Mouse (Mus musculus) CH12.LX (cell line): ENCODE measurements at regions not wholly inside any gene's neighbourhood (a gene's known extent, or its start where the extent isn't known, plus 50 kb on each side); places are given as distances from the start of the nearest gene placed in this dataset.

ENCODE experiments used
- DNase-seq: peaks from one replicate; pipeline ENCODE4 v3.0.0-alpha.2; 2013; ENCODE audit errors: extremely low read depth
- H3K27ac ChIP-seq: 2 replicates; pipeline ENCODE4 v1.5.1; 2012; ENCODE audit warnings: low read depth, mild to moderate bottlenecking, control low read depth, moderate library complexity; ENCODE audit not compliant: insufficient read depth
- H3K27me3 ChIP-seq: replicated peaks from 2 replicates; pipeline ENCODE3; 2012; ENCODE audit warnings: inconsistent platforms
- H3K36me3 ChIP-seq, 2 experiments: replicated peaks in 1 of 2; 2 replicates each; pipeline versions ENCODE3 to v1.6.1; 2012; ENCODE audit warnings: inconsistent platforms in 1 of 2, low read length in 1 of 2, mild to moderate bottlenecking in 1 of 2, mixed read lengths in 1 of 2, moderate library complexity in 1 of 2; ENCODE audit not compliant: control insufficient read depth in 1 of 2, insufficient read depth in 1 of 2
- H3K4me1 ChIP-seq, 2 experiments: 2 replicates each; pipeline ENCODE4 v1.6.1; 2012; ENCODE audit warnings: inconsistent platforms in 1 of 2, moderate library complexity in 1 of 2; ENCODE audit not compliant: insufficient read depth in 2 of 2, control insufficient read depth in 1 of 2
- H3K4me2 ChIP-seq: 2 replicates; pipeline ENCODE4 v1.6.1; 2012; ENCODE audit warnings: low read depth, mild to moderate bottlenecking, control low read depth; ENCODE audit not compliant: poor library complexity, insufficient read depth, severe bottlenecking
- H3K4me3 ChIP-seq, 3 experiments: fragments of 150-350 bp in 1 of 3; sonication (generic) in 1 of 3; replicated peaks in 1 of 3; 2 replicates each; pipeline versions ENCODE3 to v1.5.1; 2011 to 2012; ENCODE audit warnings: low read depth in 2 of 3, low read length in 2 of 3, mild to moderate bottlenecking in 2 of 3, moderate library complexity in 2 of 3, control low read depth in 1 of 3, improper control_type of control experiment in 1 of 3, inconsistent platforms in 1 of 3, mixed read lengths in 1 of 3; ENCODE audit not compliant: poor library complexity in 1 of 3
- H3K79me2 ChIP-seq: replicated peaks from 2 replicates; pipeline ENCODE4 v1.6.1; 2012; ENCODE audit warnings: mild to moderate bottlenecking, moderate library complexity; ENCODE audit not compliant: control insufficient read depth, poor library complexity, insufficient read depth, severe bottlenecking; ENCODE audit errors: extremely low read depth
- H3K9ac ChIP-seq: 2 replicates; pipeline ENCODE4 v1.6.1; 2012; ENCODE audit warnings: low read depth, mild to moderate bottlenecking, control low read depth, moderate library complexity; ENCODE audit not compliant: insufficient read depth
- H3K9me3 ChIP-seq: replicated peaks from 2 replicates; pipeline ENCODE3; 2012; ENCODE audit warnings: low read length, inconsistent platforms, mixed read lengths
- BHLHE40 ChIP-seq: IDR thresholded peaks from 2 replicates; pipeline ENCODE4 v1.6.1; 2011; ENCODE audit warnings: mild to moderate bottlenecking, low read depth, low read length, improper control_type of control experiment
- CHD1 ChIP-seq: IDR thresholded peaks from 2 replicates; pipeline ENCODE4 v1.6.1; 2012; ENCODE audit warnings: low read depth, low read length, improper control_type of control experiment, inconsistent platforms
- CHD2 ChIP-seq: IDR thresholded peaks from 2 replicates; pipeline ENCODE4 v1.6.1; 2011; ENCODE audit warnings: low read length, improper control_type of control experiment
- CTCF ChIP-seq, 2 experiments: IDR thresholded peaks in 1 of 2; conservative IDR thresholded peaks in 1 of 2; 2 replicates each; pipeline ENCODE4 v1.5.1; 2011 to 2012; ENCODE audit warnings: low read depth in 2 of 2, low read length in 2 of 2, improper control_type of control experiment in 1 of 2, inconsistent platforms in 1 of 2, mild to moderate bottlenecking in 1 of 2, moderate library complexity in 1 of 2
- E2F4 ChIP-seq: IDR thresholded peaks from 2 replicates; pipeline ENCODE4 v1.6.1; 2011; ENCODE audit warnings: low read depth, low read length, improper control_type of control experiment; ENCODE audit not compliant: insufficient replicate concordance
- ELF1 ChIP-seq: IDR thresholded peaks from 2 replicates; pipeline ENCODE4 v1.6.1; 2014; ENCODE audit warnings: low read depth, mild to moderate bottlenecking, inconsistent platforms, low read length, improper control_type of control experiment
- ETS1 ChIP-seq: conservative IDR thresholded peaks from 2 replicates; pipeline ENCODE4 v1.6.1; 2012; ENCODE audit warnings: low read depth, mild to moderate bottlenecking, inconsistent platforms, low read length, improper control_type of control experiment, moderate library complexity
- GABPA ChIP-seq: IDR thresholded peaks from 2 replicates; pipeline ENCODE4 v1.6.1; 2012; ENCODE audit warnings: low read depth, low read length, improper control_type of control experiment, inconsistent platforms; ENCODE audit not compliant: insufficient replicate concordance
- HCFC1 ChIP-seq: IDR thresholded peaks from 2 replicates; pipeline ENCODE4 v1.6.1; 2012; ENCODE audit warnings: low read depth, mild to moderate bottlenecking, inconsistent platforms, low read length, improper control_type of control experiment
- IRF4 ChIP-seq: IDR thresholded peaks from 2 replicates; pipeline ENCODE4 v1.6.1; 2014; ENCODE audit warnings: low read depth, mild to moderate bottlenecking, inconsistent platforms, low read length, improper control_type of control experiment
- JUN ChIP-seq: IDR thresholded peaks from 2 replicates; pipeline ENCODE4 v1.6.1; 2011; ENCODE audit warnings: low read depth, mild to moderate bottlenecking, low read length, improper control_type of control experiment, moderate library complexity; ENCODE audit not compliant: insufficient read depth
- JUND ChIP-seq: conservative IDR thresholded peaks from 2 replicates; pipeline ENCODE4 v1.6.1; 2011; ENCODE audit warnings: low read depth, low read length, improper control_type of control experiment
- KAT2A ChIP-seq: IDR thresholded peaks from 2 replicates; pipeline ENCODE4 v1.6.1; 2012; ENCODE audit warnings: low read length, improper control_type of control experiment, inconsistent platforms; ENCODE audit not compliant: insufficient replicate concordance
- MAX ChIP-seq: IDR thresholded peaks from 2 replicates; pipeline ENCODE4 v1.6.1; 2011; ENCODE audit warnings: low read length, improper control_type of control experiment
- MAZ ChIP-seq: IDR thresholded peaks from 2 replicates; pipeline ENCODE4 v1.6.1; 2012; ENCODE audit warnings: low read depth, mild to moderate bottlenecking, inconsistent platforms, low read length, improper control_type of control experiment, moderate library complexity
- MXI1 ChIP-seq: IDR thresholded peaks from 2 replicates; pipeline ENCODE4 v1.6.1; 2011; ENCODE audit warnings: mild to moderate bottlenecking, low read depth, low read length, improper control_type of control experiment
- MYC ChIP-seq: IDR thresholded peaks from 2 replicates; pipeline ENCODE4 v1.6.1; 2011; ENCODE audit warnings: low read depth, mild to moderate bottlenecking, improper control_type of control experiment, low read length
- NELFE ChIP-seq: IDR thresholded peaks from 2 replicates; pipeline ENCODE4 v1.6.1; 2011; ENCODE audit warnings: low read depth, low read length, improper control_type of control experiment
- NRF1 ChIP-seq: IDR thresholded peaks from 2 replicates; pipeline ENCODE4 v1.6.1; 2014; ENCODE audit warnings: low read depth, mild to moderate bottlenecking, inconsistent platforms, low read length, improper control_type of control experiment, moderate library complexity
- PAX5 ChIP-seq: IDR thresholded peaks from 2 replicates; pipeline ENCODE4 v1.6.1; 2012; ENCODE audit warnings: low read length, inconsistent platforms, mixed read lengths
- POLR2A ChIP-seq: IDR thresholded peaks from 2 replicates; pipeline ENCODE4 v1.6.1; 2011; ENCODE audit warnings: low read depth, mild to moderate bottlenecking, improper control_type of control experiment, low read length
- SIN3A ChIP-seq: IDR thresholded peaks from 2 replicates; pipeline ENCODE4 v1.6.1; 2012; ENCODE audit warnings: low read length, improper control_type of control experiment, inconsistent platforms
- SMC3 ChIP-seq: IDR thresholded peaks from 2 replicates; pipeline ENCODE4 v1.6.1; 2011; ENCODE audit warnings: low read depth, low read length, improper control_type of control experiment
- TBP ChIP-seq: conservative IDR thresholded peaks from 2 replicates; pipeline ENCODE4 v1.6.1; 2011; ENCODE audit warnings: low read depth, low read length, improper control_type of control experiment
- TCF12 ChIP-seq: IDR thresholded peaks from 2 replicates; pipeline ENCODE4 v1.6.1; 2014; ENCODE audit warnings: low read depth, mild to moderate bottlenecking, inconsistent platforms, low read length, improper control_type of control experiment
- UBTF ChIP-seq: IDR thresholded peaks from 2 replicates; pipeline ENCODE4 v1.6.1; 2012; ENCODE audit warnings: low read depth, mild to moderate bottlenecking, inconsistent platforms, low read length, improper control_type of control experiment, moderate library complexity
- USF1 ChIP-seq: IDR thresholded peaks from 2 replicates; pipeline ENCODE4 v1.6.1; 2014; ENCODE audit warnings: low read depth, mild to moderate bottlenecking, inconsistent platforms, low read length, improper control_type of control experiment
- USF2 ChIP-seq: conservative IDR thresholded peaks from 2 replicates; pipeline ENCODE4 v1.6.1; 2011; ENCODE audit warnings: low read depth, low read length, improper control_type of control experiment
- ZC3H11A ChIP-seq: IDR thresholded peaks from 2 replicates; pipeline ENCODE4 v1.6.1; 2012; ENCODE audit warnings: low read depth, mild to moderate bottlenecking, inconsistent platforms, low read length, improper control_type of control experiment
- ZKSCAN1 ChIP-seq: IDR thresholded peaks from 2 replicates; pipeline ENCODE4 v1.6.1; 2012; ENCODE audit warnings: low read depth, inconsistent platforms, low read length, improper control_type of control experiment, borderline replicate concordance
- ZMIZ1 ChIP-seq: IDR thresholded peaks from 2 replicates; pipeline ENCODE4 v1.6.1; 2012; ENCODE audit warnings: low read depth, mild to moderate bottlenecking, inconsistent platforms, low read length, improper control_type of control experiment
- ZNF384 ChIP-seq: IDR thresholded peaks from 2 replicates; pipeline ENCODE4 v1.6.1; 2012; ENCODE audit warnings: low read depth, low read length, improper control_type of control experiment, inconsistent platforms
- dilution Hi-C: fragments of 300-500 bp; cut with MboI; formaldehyde crosslinking; loops from 2 replicates; pipeline ENCODE4 v1.14.3; 2020; ENCODE audit warnings: low sequenced_read_pairs; ENCODE audit not compliant: extremely low pct_unique_long_range_greater_than_20kb, extremely low pct_ligation_motif_present
- in situ Hi-C: fragments of 300-500 bp; cut with MboI; formaldehyde crosslinking; loops from 3 replicates; pipeline ENCODE4 v1.14.3; 2019; ENCODE audit warnings: low sequenced_read_pairs, low pct_ligation_motif_present, low pct_unique_long_range_greater_than_20kb, mixed read lengths

GRCm38 (mm10) chr15:36934801-36935200 is 72.8 kb downstream of the Zfp706 start:
- no peaks in the 10 kb centered on the region for H3K27me3 ChIP-seq
- H3K4me3 ChIP-seq: peak overlapping the region in 1 of 3 experiments; percentile 22
- H3K9me3 ChIP-seq: peaks cover 4% of the 10 kb centered on the region
- in situ Hi-C loops (loop anchor here (5.0 kb wide), 1 partner anchor 32 kb away; no protein-coding TSS in a partner anchor), dilution Hi-C loops (no loop called here)
- 0 out of 2 replicates have a peak overlapping the region, but pooled peaks have one; percentile 8 for H3K4me2 ChIP-seq
- H3K36me3 ChIP-seq: no peaks in the 10 kb centered on the region
- peak; percentile 52 for DNase-seq
- H3K27ac ChIP-seq: peak overlapping the region; percentile 50; the same call in 1 of the 2 replicates
- TF ChIP-seq SMC3 (no peak), NELFE (no peak), TBP (no peak), ZNF384 (no peak), KAT2A (no peak), CHD1 (no peak), SIN3A (no peak), GABPA (no peak), NRF1 (no peak), POLR2A (no peak), MAZ (no peak)
- H3K9ac ChIP-seq: no peak overlapping the region
- no peaks in the 10 kb centered on the region for H3K79me2 ChIP-seq
- H3K4me1 ChIP-seq: peaks cover 40 to 82% of the 10 kb centered on the region in 2 experiments

DNA sequence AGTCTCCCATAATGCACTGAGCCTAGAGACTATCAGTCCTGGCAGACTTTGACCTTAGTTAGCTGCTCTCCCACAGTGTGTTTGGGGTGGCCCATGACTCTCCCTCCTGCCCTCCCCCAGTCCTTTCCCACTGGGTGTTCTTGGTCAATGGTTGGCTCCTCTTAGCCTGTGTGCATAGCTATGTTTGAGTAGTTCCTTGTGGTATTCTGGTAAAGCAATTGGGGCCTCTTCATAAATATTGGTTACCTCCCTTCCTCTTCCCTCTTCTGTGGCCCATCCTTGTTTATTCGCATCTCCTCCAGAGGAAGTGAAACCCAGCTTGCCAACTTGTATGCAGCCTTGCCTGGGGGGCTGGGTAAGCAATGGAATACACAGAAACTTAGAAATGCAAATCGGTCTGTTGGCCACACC is 74.0 kb downstream of the Zfp706 start:
- dilution Hi-C loops: no loop called here
- H3K27ac ChIP-seq: peak overlapping the region; percentile 37; the same call in 1 of the 2 replicates
- H3K79me2 ChIP-seq: no peaks in the 10 kb centered on the region
- H3K4me3 ChIP-seq: no peak overlapping the region
- DNase-seq: peak; percentile 97
- H3K9me3 ChIP-seq: peaks cover 4% of the 10 kb centered on the region
- no peaks in the 10 kb centered on the region for H3K36me3 ChIP-seq
- peak overlapping the region; percentile 58 for H3K4me2 ChIP-seq
- no peaks in the 10 kb centered on the region for H3K27me3 ChIP-seq
- peaks cover 40 to 87% of the 10 kb centered on the region in 2 experiments for H3K4me1 ChIP-seq
- in situ Hi-C loops: loop anchor here (5.0 kb wide), 1 partner anchor 34 kb away; no protein-coding TSS in a partner anchor
- H3K9ac ChIP-seq: 0 out of 2 replicates have a peak overlapping the region, but pooled peaks have one; percentile 6
- no peak for TF ChIP-seq TBP
- TF ChIP-seq USF1: no peak
- TF ChIP-seq USF2: no peak
- peak; percentile 43; the same call in 1 of the 2 replicates for TF ChIP-seq SMC3
- peak; percentile 50 for TF ChIP-seq JUND
- TF ChIP-seq IRF4: peak; percentile 99
- peak; percentile 88 for TF ChIP-seq ETS1
- TF ChIP-seq ZC3H11A: no peak
- TF ChIP-seq HCFC1: peak; percentile 60
- no peak for TF ChIP-seq ZNF384
- TF ChIP-seq PAX5: no peak
- no peak for TF ChIP-seq GABPA
- peak; percentile 69 for TF ChIP-seq ELF1
- TF ChIP-seq BHLHE40: peak; percentile 80
- TF ChIP-seq MAX: peak; percentile 56; the same call in 1 of the 2 replicates
- no peak; the same call in 1 of the 2 replicates for TF ChIP-seq ZMIZ1
- TF ChIP-seq TCF12: peak; percentile 78
- TF ChIP-seq MXI1: no peak
- peak; percentile 94 for TF ChIP-seq CHD2
- TF ChIP-seq CHD1: no peak
- 0 out of 2 replicates have a peak, but pooled peaks have one; percentile 59 for TF ChIP-seq SIN3A
- no peak for TF ChIP-seq ZKSCAN1
- TF ChIP-seq E2F4: no peak
- TF ChIP-seq JUN: no peak; the same call in 1 of the 2 replicates
- 0 out of 2 replicates have a peak, but pooled peaks have one; percentile 22 for TF ChIP-seq MYC
- TF ChIP-seq CTCF (conservative IDR thresholded peaks at IDR 0.05 in 1 of 2, IDR thresholded peaks at IDR 0.05 in 1 of 2; ENCODE audit: low read depth in 2 of 2, low read length in 2 of 2): no peak
- TF ChIP-seq UBTF: no peak
- TF ChIP-seq KAT2A: 0 out of 2 replicates have a peak, but pooled peaks have one; percentile 51
